Comparison of ENCODE assay signal across 8 mouse cellular contexts in genomic region chr14:121877640-121878039, GRCm38 (mm10). TPM values are rescaled to one million over a fixed set of nuclear protein-coding genes. Genes with fewer than 3 reads are reported as not detected.
DNase-seq lines count a peak whose midpoint lies in the region; ATAC-seq lines count a peak whose summit lies in the region.

No protein-coding gene starts in this region.

- peak overlapping the region; percentile 90 for H3K27ac ChIP-seq in kidney, embryonic 14.5 days (ENCODE audit: low read depth, low read length)
- H3K27ac ChIP-seq in brown adipose tissue, adult 24 weeks (replicated peaks; ENCODE audit: low read depth, low read length): no peak overlapping the region
- peak overlapping the region; percentile 90 for H3K27ac ChIP-seq in hindbrain, embryonic 13.5 days
- peak overlapping the region; percentile 91 for H3K27ac ChIP-seq in midbrain, embryonic 14.5 days (replicated peaks; ENCODE audit: low read depth, low read length)

- peaks cover 7% of the 10 kb centered on the region; the same call in 1 of the 2 replicates for H3K4me1 ChIP-seq in kidney, embryonic 14.5 days (ENCODE audit: control insufficient read depth, insufficient read depth, low read length)
- H3K4me1 ChIP-seq in brown adipose tissue, adult 24 weeks (ENCODE audit: control insufficient read depth, insufficient read depth, insufficient read length, low read length): peaks cover 14% of the 10 kb centered on the region
- H3K4me1 ChIP-seq in hindbrain, embryonic 13.5 days (replicated peaks): peaks cover 27% of the 10 kb centered on the region
- peaks cover 10% of the 10 kb centered on the region; the same call in 1 of the 2 replicates for H3K4me1 ChIP-seq in midbrain, embryonic 14.5 days (ENCODE audit: control insufficient read depth, insufficient read depth, low read length)

- 33% methylated on average over 8 of the region's 8 CpGs for WGBS in kidney, embryonic 14.5 days
- WGBS in hindbrain, embryonic 13.5 days: 33% methylated on average over 8 of the region's 8 CpGs
- 31% methylated on average over 8 of the region's 8 CpGs for WGBS in midbrain, embryonic 14.5 days

- peak overlapping the region; percentile 87 for H3K4me3 ChIP-seq in kidney, embryonic 14.5 days (ENCODE audit: low read length)
- peak overlapping the region; percentile 57 for H3K4me3 ChIP-seq in brown adipose tissue, adult 24 weeks (ENCODE audit: insufficient read depth, low read depth, low read length)
- H3K4me3 ChIP-seq in hindbrain, embryonic 13.5 days: peak overlapping the region; percentile 71
- H3K4me3 ChIP-seq in midbrain, embryonic 14.5 days (replicated peaks; ENCODE audit: low read depth, low read length): peak overlapping the region; percentile 95

- no peaks in the 10 kb centered on the region for H3K9me3 ChIP-seq in kidney, embryonic 14.5 days (ENCODE audit: control insufficient read depth, low read length)
- no peaks in the 10 kb centered on the region for H3K9me3 ChIP-seq in hindbrain, embryonic 13.5 days
- no peaks in the 10 kb centered on the region for H3K9me3 ChIP-seq in midbrain, embryonic 14.5 days (ENCODE audit: control insufficient read depth, low read length)

- peak overlapping the region; percentile 92 for H3K4me2 ChIP-seq in kidney, embryonic 14.5 days (replicated peaks; ENCODE audit: low read depth, low read length)
- H3K4me2 ChIP-seq in hindbrain, embryonic 13.5 days: peak overlapping the region; percentile 94
- H3K4me2 ChIP-seq in midbrain, embryonic 14.5 days (ENCODE audit: low read length): peak overlapping the region; percentile 73

- ATAC-seq in kidney, embryonic 14.5 days (ENCODE audit: low FRiP score, low TSS enrichment): no peak
- ATAC-seq in hindbrain, embryonic 13.5 days (ENCODE audit: low FRiP score): no peak
- no peak; the same call in 1 of the 2 replicates for ATAC-seq in midbrain, embryonic 14.5 days (ENCODE audit: low FRiP score, low TSS enrichment)
- no peak for ATAC-seq in erythroid progenitor cell, adult 5-6 weeks (replicated peaks; ENCODE audit: low FRiP score, poor library complexity, severe bottlenecking)

- peak overlapping the region; percentile 86 for H3K9ac ChIP-seq in kidney, embryonic 14.5 days (ENCODE audit: low read depth, low read length)
- H3K9ac ChIP-seq in hindbrain, embryonic 13.5 days: peak overlapping the region; percentile 93
- peak overlapping the region; percentile 93; the same call in 1 of the 2 replicates for H3K9ac ChIP-seq in midbrain, embryonic 14.5 days (replicated peaks; ENCODE audit: low read length)

- 0 out of 2 replicates have a peak, but pooled peaks cover 3% of the 10 kb centered on the region for H3K27me3 ChIP-seq in kidney, embryonic 14.5 days (ENCODE audit: control insufficient read depth, insufficient read depth, low read length)
- no peaks in the 10 kb centered on the region for H3K27me3 ChIP-seq in hindbrain, embryonic 13.5 days
- no peaks in the 10 kb centered on the region for H3K27me3 ChIP-seq in midbrain, embryonic 14.5 days (ENCODE audit: control insufficient read depth, insufficient read depth, low read length)

- H3K36me3 ChIP-seq in kidney, embryonic 14.5 days (ENCODE audit: control insufficient read depth, insufficient read depth, low read length): no peaks in the 10 kb centered on the region
- H3K36me3 ChIP-seq in hindbrain, embryonic 13.5 days: no peaks in the 10 kb centered on the region; the same call in 1 of the 2 replicates
- no peaks in the 10 kb centered on the region for H3K36me3 ChIP-seq in midbrain, embryonic 14.5 days (ENCODE audit: control insufficient read depth, insufficient read depth, low read length)

- DNase-seq in kidney, postnatal 4 days: no peak
- no peak for DNase-seq in midbrain, embryonic 14.5 days
- DNase-seq in adrenal gland, postnatal 10 days: no peak
- DNase-seq in frontal cortex, postnatal 36 days (ENCODE audit: low spot score in 2 of 2): no peak

RNA-seq across cellular contexts. Expression of gene Ubac2, which starts 0.8 kb away (rescaled TPM):
- 49.4 and 78.2 TPM in 2 replicates for polyA plus RNA-seq in kidney, embryonic 14.5 days (2014; fragmentation: Nextera tagmentation; extraction: Ambion mirVana)
- polyA plus RNA-seq in brown adipose tissue, adult 24 weeks (2012; ENCODE audit: insufficient read depth, insufficient read length, missing spikeins): 19.1 and 21.3 TPM in 2 replicates
- polyA plus RNA-seq in hindbrain, embryonic 13.5 days (2015; fragmentation: Nextera tagmentation; extraction: Ambion mirVana): 49.3 and 56.9 TPM in 2 replicates
- polyA plus RNA-seq in midbrain, embryonic 14.5 days (2014; fragmentation: Nextera tagmentation; extraction: Ambion mirVana): 37.4 and 52.4 TPM in 2 replicates
- total RNA-seq in adrenal gland, postnatal 10 days (2021): 10 to 100 TPM; 34.5 to 35.7 TPM
- 8.4 and 23.4 TPM in 2 replicates for total RNA-seq in erythroid progenitor cell, adult 5-6 weeks (2015; ENCODE audit: low replicate concordance)
- 6.2 and 6.4 TPM in 2 replicates for total RNA-seq in erythroid progenitor cell, adult 5-6 weeks (2017; ENCODE audit: low replicate concordance)

RNA-seq across cellular contexts. Expression of gene Gpr18, which starts 37.9 kb away (rescaled TPM):
- polyA plus RNA-seq in kidney, embryonic 14.5 days (2014; fragmentation: Nextera tagmentation; extraction: Ambion mirVana): 0.17 and 0.42 TPM in 2 replicates
- not detected in 2 replicates for polyA plus RNA-seq in brown adipose tissue, adult 24 weeks (2012; ENCODE audit: insufficient read depth, insufficient read length, missing spikeins)
- 0.21 and 0.36 TPM in 2 replicates for polyA plus RNA-seq in hindbrain, embryonic 13.5 days (2015; fragmentation: Nextera tagmentation; extraction: Ambion mirVana)
- not detected in 2 replicates for polyA plus RNA-seq in midbrain, embryonic 14.5 days (2014; fragmentation: Nextera tagmentation; extraction: Ambion mirVana)
- 1 to 10 TPM; 1.2 TPM for total RNA-seq in adrenal gland, postnatal 10 days (2021)
- 4.0 TPM in 1 of 2 replicates, not detected in the other for total RNA-seq in erythroid progenitor cell, adult 5-6 weeks (2015; ENCODE audit: low replicate concordance)
- 0.64 and 2.9 TPM in 2 replicates for total RNA-seq in erythroid progenitor cell, adult 5-6 weeks (2017; ENCODE audit: low replicate concordance)
